Mouse (Mus musculus): ENCODE results near the gene Pde4dip.

- no peak for TF ChIP-seq GATA1 (IDR thresholded peaks at IDR 0.05; ENCODE audit: low read length)
- TF ChIP-seq TAL1 (IDR thresholded peaks at IDR 0.05; ENCODE audit: low read length): no peak
These were observed 87.8 kb downstream of the Pde4dip start for GRCm38 (mm10) chr3:97800657-97801056.

All from erythroblast, embryonic 14.5 days (primary cell).